Mouse (Mus musculus): ENCODE measurements at regions not wholly inside any gene's neighbourhood (a gene's known extent, or its start where the extent isn't known, plus 50 kb on each side); places are given as distances from the start of the nearest gene placed in this dataset.
"Not testable (repeated sequence)": the region's sequence is repeated elsewhere in the genome, so short reads cannot be mapped to it uniquely, and the experiment has no call there.

GRCm38 (mm10) chr17:26335551-26335950 lies 79.1 kb upstream of the Neurl1b start:
- ATAC-seq, result no peak
- H3K27me3 ChIP-seq (replicated peaks; ENCODE audit: control insufficient read depth, insufficient read depth, low read length), result no peaks in the 10 kb centered on the region
- no peak overlapping the region for H3K4me2 ChIP-seq (ENCODE audit: low read depth, low read length)
- H3K4me1 ChIP-seq (ENCODE audit: control insufficient read depth, insufficient read depth, low read length), result no peaks in the 10 kb centered on the region
- H3K4me3 ChIP-seq (ENCODE audit: low read length), result no peak overlapping the region
- 63% methylated on average over 3 of the region's 3 CpGs for WGBS
- H3K9me3 ChIP-seq (ENCODE audit: control insufficient read depth, low read length), result no peaks in the 10 kb centered on the region
- H3K27ac ChIP-seq (ENCODE audit: low read length), result no peak overlapping the region
- no peaks in the 10 kb centered on the region for H3K36me3 ChIP-seq (ENCODE audit: control insufficient read depth, insufficient read depth, low read length)
- H3K9ac ChIP-seq (ENCODE audit: low read depth, low read length), result no peak overlapping the region

GRCm38 (mm10) chr17:26336011-26336410 lies 78.6 kb upstream of the Neurl1b start:
- Histone ChIP-seq H3K27ac (ENCODE audit: low read length) (no peak overlapping the region), H3K4me2 (ENCODE audit: low read depth, low read length) (no peak overlapping the region), H3K36me3 (ENCODE audit: control insufficient read depth, insufficient read depth, low read length) (no peaks in the 10 kb centered on the region), H3K9me3 (ENCODE audit: control insufficient read depth, low read length) (no peaks in the 10 kb centered on the region), H3K4me1 (ENCODE audit: control insufficient read depth, insufficient read depth, low read length) (no peaks in the 10 kb centered on the region), H3K9ac (ENCODE audit: low read depth, low read length) (no peak overlapping the region), H3K27me3 (replicated peaks; ENCODE audit: control insufficient read depth, insufficient read depth, low read length) (no peaks in the 10 kb centered on the region), H3K4me3 (ENCODE audit: low read length) (no peak overlapping the region)
- ATAC-seq, result no peak
- WGBS, result 89% methylated on average over 1 of the region's 1 CpGs

- WGBS, result 86% methylated on average over 3 of the region's 3 CpGs
- no peaks in the 10 kb centered on the region for H3K9me3 ChIP-seq (ENCODE audit: control insufficient read depth, low read length)
- no peaks in the 10 kb centered on the region for H3K36me3 ChIP-seq (ENCODE audit: control insufficient read depth, insufficient read depth, low read length)
- no peaks in the 10 kb centered on the region for H3K4me1 ChIP-seq (ENCODE audit: control insufficient read depth, insufficient read depth, low read length)
- no peak overlapping the region for H3K4me2 ChIP-seq (ENCODE audit: low read depth, low read length)
- no peak for ATAC-seq
- no peak overlapping the region for H3K4me3 ChIP-seq (ENCODE audit: low read length)
- H3K9ac ChIP-seq (ENCODE audit: low read depth, low read length), result no peak overlapping the region
- H3K27me3 ChIP-seq (replicated peaks; ENCODE audit: control insufficient read depth, insufficient read depth, low read length), result no peaks in the 10 kb centered on the region
- no peak overlapping the region for H3K27ac ChIP-seq (ENCODE audit: low read length)
These were observed 77.5 kb upstream of the Neurl1b start for GRCm38 (mm10) chr17:26337106-26337505.

- H3K4me3 ChIP-seq (ENCODE audit: low read length); H3K27me3 ChIP-seq (replicated peaks; ENCODE audit: control insufficient read depth, insufficient read depth, low read length); H3K9me3 ChIP-seq (ENCODE audit: control insufficient read depth, low read length); H3K9ac ChIP-seq (ENCODE audit: low read depth, low read length); H3K4me1 ChIP-seq (ENCODE audit: control insufficient read depth, insufficient read depth, low read length); H3K27ac ChIP-seq (ENCODE audit: low read length); H3K4me2 ChIP-seq (ENCODE audit: low read depth, low read length); H3K36me3 ChIP-seq (ENCODE audit: control insufficient read depth, insufficient read depth, low read length); ATAC-seq: not testable (repeated sequence)
- WGBS, result 78% methylated on average over 7 of the region's 7 CpGs
These were observed 69.2 kb upstream of the Neurl1b start for GRCm38 (mm10) chr17:26345436-26345835.

- WGBS, result 88% methylated on average over 5 of the region's 5 CpGs
- ATAC-seq, result no peak
- no peaks in the 10 kb centered on the region for H3K9me3 ChIP-seq (ENCODE audit: control insufficient read depth, low read length)
These were observed 66.5 kb upstream of the Neurl1b start for GRCm38 (mm10) chr17:26348116-26348515.

DNA sequence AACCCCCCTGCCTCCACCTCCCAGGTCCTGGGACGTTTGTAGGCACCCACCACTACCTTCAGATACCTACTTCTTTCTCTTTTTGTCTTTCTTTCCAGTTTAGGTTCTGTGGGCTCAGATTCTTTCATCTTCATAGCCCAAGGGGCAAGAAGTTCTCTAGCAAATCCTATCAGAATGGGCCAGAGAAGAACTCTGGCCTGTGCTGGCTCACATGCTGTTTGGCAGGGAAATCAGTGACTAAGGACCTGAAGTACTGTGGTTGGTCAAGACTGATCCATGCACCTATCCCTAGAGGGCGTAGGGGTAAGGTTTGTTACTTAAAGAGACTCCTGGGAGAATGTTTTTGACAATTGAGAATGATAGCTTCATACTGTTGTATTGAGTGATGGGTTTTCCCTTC lies 64.9 kb upstream of the Neurl1b start:
- no peak for ATAC-seq
- Histone ChIP-seq H3K36me3 (ENCODE audit: control insufficient read depth, insufficient read depth, low read length) (no peaks in the 10 kb centered on the region), H3K4me1 (ENCODE audit: control insufficient read depth, insufficient read depth, low read length) (peaks cover 7% of the 10 kb centered on the region; the same call in 1 of the 2 replicates), H3K4me2 (ENCODE audit: low read depth, low read length) (no peak overlapping the region), H3K4me3 (ENCODE audit: low read length) (no peak overlapping the region), H3K9me3 (ENCODE audit: control insufficient read depth, low read length) (no peaks in the 10 kb centered on the region), H3K9ac (ENCODE audit: low read depth, low read length) (no peak overlapping the region), H3K27me3 (replicated peaks; ENCODE audit: control insufficient read depth, insufficient read depth, low read length) (no peaks in the 10 kb centered on the region), H3K27ac (ENCODE audit: low read length) (no peak overlapping the region)
- 64% methylated on average over 2 of the region's 2 CpGs for WGBS

More at GRCm38 (mm10) chr17:26348116-26348515, 66.5 kb upstream of the Neurl1b start:
- Histone ChIP-seq H3K4me2 (ENCODE audit: low read depth, low read length) (no peak overlapping the region), H3K4me1 (ENCODE audit: control insufficient read depth, insufficient read depth, low read length) (peaks cover 3% of the 10 kb centered on the region; the same call in 1 of the 2 replicates), H3K36me3 (ENCODE audit: control insufficient read depth, insufficient read depth, low read length) (no peaks in the 10 kb centered on the region), H3K27me3 (replicated peaks; ENCODE audit: control insufficient read depth, insufficient read depth, low read length) (no peaks in the 10 kb centered on the region), H3K27ac (ENCODE audit: low read length) (no peak overlapping the region), H3K4me3 (ENCODE audit: low read length) (no peak overlapping the region), H3K9ac (ENCODE audit: low read depth, low read length) (no peak overlapping the region)

- WGBS, result 64% methylated on average over 5 of the region's 5 CpGs
- Histone ChIP-seq H3K4me3 (ENCODE audit: low read length) (no peak overlapping the region), H3K9ac (ENCODE audit: low read depth, low read length) (no peak overlapping the region)
These were observed 64.4 kb upstream of the Neurl1b start for GRCm38 (mm10) chr17:26350216-26350615.

DNA sequence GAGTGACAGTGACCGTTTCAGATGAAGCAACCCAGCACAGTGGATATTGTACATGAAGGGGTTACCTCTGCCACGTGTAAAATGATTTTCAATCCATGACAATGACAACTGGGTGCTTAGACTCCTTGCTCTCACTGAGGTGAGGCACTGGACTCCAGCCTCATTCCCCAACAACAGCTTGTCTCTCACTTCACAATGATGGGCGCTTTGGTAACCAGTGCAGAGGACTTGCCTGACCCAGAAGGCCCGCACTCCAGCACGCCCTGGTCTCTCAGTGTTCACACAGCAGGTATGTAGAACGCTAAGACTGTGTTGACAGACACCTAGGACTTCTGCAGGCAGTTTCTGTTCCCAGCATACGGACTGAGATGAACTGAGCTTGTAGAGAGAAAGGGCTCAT lies 62.6 kb upstream of the Neurl1b start:
- Histone ChIP-seq H3K4me1 (ENCODE audit: control insufficient read depth, insufficient read depth, low read length) (peaks cover 9% of the 10 kb centered on the region; the same call in 1 of the 2 replicates), H3K27ac (ENCODE audit: low read length) (no peak overlapping the region), H3K4me3 (ENCODE audit: low read length) (no peak overlapping the region), H3K4me2 (ENCODE audit: low read depth, low read length) (no peak overlapping the region), H3K36me3 (ENCODE audit: control insufficient read depth, insufficient read depth, low read length) (no peaks in the 10 kb centered on the region), H3K9me3 (ENCODE audit: control insufficient read depth, low read length) (no peaks in the 10 kb centered on the region), H3K27me3 (replicated peaks; ENCODE audit: control insufficient read depth, insufficient read depth, low read length) (no peaks in the 10 kb centered on the region), H3K9ac (ENCODE audit: low read depth, low read length) (no peak overlapping the region)
- ATAC-seq, result no peak
- WGBS, result 82% methylated on average over 7 of the region's 7 CpGs

More at GRCm38 (mm10) chr17:26350216-26350615, 64.4 kb upstream of the Neurl1b start:
- no peak for ATAC-seq
- H3K36me3 ChIP-seq (ENCODE audit: control insufficient read depth, insufficient read depth, low read length), result no peaks in the 10 kb centered on the region
- H3K27me3 ChIP-seq (replicated peaks; ENCODE audit: control insufficient read depth, insufficient read depth, low read length), result no peaks in the 10 kb centered on the region
- no peaks in the 10 kb centered on the region for H3K9me3 ChIP-seq (ENCODE audit: control insufficient read depth, low read length)
- H3K27ac ChIP-seq (ENCODE audit: low read length), result no peak overlapping the region
- H3K4me2 ChIP-seq (ENCODE audit: low read depth, low read length), result no peak overlapping the region
- peaks cover 9% of the 10 kb centered on the region; the same call in 1 of the 2 replicates for H3K4me1 ChIP-seq (ENCODE audit: control insufficient read depth, insufficient read depth, low read length)

DNA sequence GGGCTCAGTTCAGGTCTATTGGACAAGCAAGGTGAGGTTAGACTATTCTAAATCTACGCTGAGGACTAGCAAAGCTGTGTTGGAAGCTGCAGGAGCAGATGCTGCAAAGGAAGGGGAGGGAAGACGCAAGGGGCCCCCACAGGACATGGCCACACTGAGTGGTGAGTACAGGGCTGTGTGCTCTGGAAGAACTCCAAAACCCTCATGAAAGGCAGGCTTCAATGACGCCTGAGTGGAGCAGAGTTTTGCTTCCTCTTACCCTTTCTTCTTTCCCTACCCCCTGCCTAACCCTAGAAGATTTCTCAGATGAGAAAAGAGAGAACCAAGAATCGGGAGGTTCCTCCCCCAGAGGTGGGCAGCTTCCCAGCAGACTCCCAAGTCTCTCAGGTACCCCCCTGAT lies 61.9 kb upstream of the Neurl1b start:
- H3K9me3 ChIP-seq (ENCODE audit: control insufficient read depth, low read length), result no peaks in the 10 kb centered on the region
- no peak overlapping the region for H3K4me2 ChIP-seq (ENCODE audit: low read depth, low read length)
- H3K36me3 ChIP-seq (ENCODE audit: control insufficient read depth, insufficient read depth, low read length), result no peaks in the 10 kb centered on the region
- H3K4me1 ChIP-seq (ENCODE audit: control insufficient read depth, insufficient read depth, low read length), result peaks cover 9% of the 10 kb centered on the region; the same call in 1 of the 2 replicates
- H3K9ac ChIP-seq (ENCODE audit: low read depth, low read length), result no peak overlapping the region
- 69% methylated on average over 4 of the region's 4 CpGs for WGBS
- H3K27ac ChIP-seq (ENCODE audit: low read length), result no peak overlapping the region
- H3K4me3 ChIP-seq (ENCODE audit: low read length), result no peak overlapping the region
- ATAC-seq, result no peak
- H3K27me3 ChIP-seq (replicated peaks; ENCODE audit: control insufficient read depth, insufficient read depth, low read length), result no peaks in the 10 kb centered on the region

GRCm38 (mm10) chr17:26354431-26354830 lies 60.2 kb upstream of the Neurl1b start:
- H3K27ac ChIP-seq (ENCODE audit: low read length), result no peak overlapping the region
- no peak for ATAC-seq
- H3K9me3 ChIP-seq (ENCODE audit: control insufficient read depth, low read length), result no peaks in the 10 kb centered on the region
- 66% methylated on average over 3 of the region's 3 CpGs for WGBS
- no peaks in the 10 kb centered on the region for H3K27me3 ChIP-seq (replicated peaks; ENCODE audit: control insufficient read depth, insufficient read depth, low read length)
- peaks cover 12% of the 10 kb centered on the region; the same call in 1 of the 2 replicates for H3K4me1 ChIP-seq (ENCODE audit: control insufficient read depth, insufficient read depth, low read length)
- H3K4me3 ChIP-seq (ENCODE audit: low read length), result no peak overlapping the region
- H3K9ac ChIP-seq (ENCODE audit: low read depth, low read length), result no peak overlapping the region
- no peak overlapping the region for H3K4me2 ChIP-seq (ENCODE audit: low read depth, low read length)
- no peaks in the 10 kb centered on the region for H3K36me3 ChIP-seq (ENCODE audit: control insufficient read depth, insufficient read depth, low read length)
